Mouse (Mus musculus) colon, adult 2 months (tissue): ENCODE measurements around the gene Whrn. TPM values are rescaled to one million over a fixed set of nuclear protein-coding genes. Genes with fewer than 3 reads are reported as not detected.

Experiments used
- polyA plus RNA-seq: library from polyadenylated mRNA; depleted of rRNA; stranded (reverse); fragments of >200 nt; gene quantifications from 2 replicates; pipeline ENCODE4 v1.2.3, GENCODE M21; 2012; rRNA removed

Gene Whrn
- polyA plus RNA-seq, result 28.9 and 31.8 TPM in 2 replicates

DNA sequence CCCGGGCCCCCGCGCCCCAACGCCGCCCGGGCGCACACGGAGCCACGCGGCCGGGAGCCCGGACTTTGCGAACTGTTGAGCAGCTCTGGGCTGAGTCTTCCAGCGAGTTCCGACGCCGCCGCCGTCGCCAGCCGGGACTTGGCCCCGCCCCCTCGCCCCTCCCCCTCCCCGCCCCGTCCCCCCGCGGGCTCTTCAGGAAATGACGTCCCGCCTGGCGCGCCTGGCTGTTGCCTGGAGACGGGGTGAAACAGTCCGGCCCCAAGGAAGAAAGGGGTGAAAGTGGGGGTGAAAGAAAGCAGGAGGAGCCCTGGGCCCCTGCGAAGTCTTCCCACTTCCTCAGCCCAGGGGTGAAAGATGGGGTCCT is at the start of gene Whrn:
TSS of gene Whrn (minus strand) at position 77 of the 364 bp plus-strand sequence.

DNA sequence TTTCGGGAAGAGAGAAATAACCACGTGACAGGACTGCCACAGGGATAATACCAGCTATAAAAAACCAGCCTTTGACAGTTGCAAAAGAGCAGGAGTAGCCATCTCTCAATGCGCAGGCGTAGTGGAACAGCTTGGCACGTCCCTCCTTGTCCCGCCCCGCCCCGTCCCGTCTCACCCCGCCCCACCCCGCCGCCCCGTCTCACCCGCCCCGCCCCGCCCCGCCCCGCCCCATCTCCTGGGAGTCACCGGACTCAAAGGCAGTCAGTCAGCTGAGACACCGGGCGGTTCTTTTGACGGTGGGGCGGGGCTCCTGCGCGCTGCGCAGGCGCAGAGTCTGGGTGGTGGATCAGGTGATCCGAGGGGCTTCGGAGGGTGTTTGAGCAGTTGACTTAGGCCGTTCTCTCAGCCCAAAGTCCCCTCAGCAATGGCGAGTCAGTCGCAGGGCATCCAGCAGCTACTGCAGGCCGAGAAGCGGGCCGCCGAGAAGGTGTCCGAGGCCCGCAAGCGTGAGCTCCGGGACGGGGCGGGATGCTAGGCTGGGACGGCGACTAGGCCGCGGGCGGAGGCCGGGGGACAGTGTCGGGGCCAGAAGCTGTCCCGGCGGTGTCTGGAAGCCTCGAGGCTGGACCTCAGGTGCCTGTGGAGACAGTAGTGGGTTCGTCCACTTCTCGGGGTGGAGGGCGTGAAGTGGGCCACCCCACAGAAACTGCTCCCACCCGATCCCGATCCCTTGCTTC is 48.9 kb upstream of the Whrn start, which contains the start of gene Atp6v1g1:
TSS of gene Atp6v1g1 (plus strand) at position 279 of the 737 bp plus-strand sequence.

DNA sequence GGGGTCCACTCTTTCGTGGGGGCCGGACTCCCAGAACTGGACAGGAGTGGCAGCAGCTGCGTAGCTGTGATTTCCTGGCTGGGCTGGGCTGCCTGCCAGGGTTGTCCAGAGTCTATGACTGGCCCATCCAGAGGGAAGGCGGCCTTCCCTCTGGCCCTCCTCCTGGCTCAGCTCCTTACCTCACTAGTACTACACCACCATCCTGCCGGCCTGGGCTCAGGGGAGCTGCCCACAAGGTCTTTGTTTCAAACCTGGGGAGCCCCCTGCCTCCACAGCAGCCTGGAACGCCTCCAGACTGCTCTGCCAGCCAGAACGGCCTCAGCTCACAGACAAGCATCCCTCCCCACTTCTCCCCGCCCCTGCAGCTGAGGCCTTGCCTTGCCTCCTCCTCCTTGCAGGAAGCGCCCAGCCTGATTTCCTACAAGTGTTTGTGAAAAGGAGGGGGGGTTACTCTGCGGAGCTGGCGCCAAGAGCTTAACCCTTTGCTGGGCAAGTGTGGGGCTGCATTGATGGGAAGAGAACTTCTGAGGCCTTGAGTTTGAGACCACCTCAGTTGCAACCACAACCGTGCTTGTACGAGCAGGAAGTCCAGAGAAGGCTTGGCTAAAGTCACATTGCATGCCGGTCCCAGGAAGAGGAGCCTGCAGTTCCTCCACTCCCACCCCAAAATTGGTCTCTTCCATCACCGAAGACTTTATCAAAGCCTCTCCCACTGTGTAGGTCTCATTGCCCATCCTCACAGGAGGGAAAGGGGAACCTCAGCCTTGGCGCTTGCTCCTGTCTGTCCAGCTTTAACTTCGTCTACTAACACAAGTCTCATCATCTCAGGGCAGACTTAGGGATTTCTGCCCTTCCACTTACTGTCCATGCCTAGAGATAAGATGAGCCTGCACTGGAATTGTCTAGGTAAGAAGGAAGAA is 92.5 kb downstream of the Whrn start, which contains the start of gene Akna:
TSS of gene Akna (minus strand) at position 315 of the 920 bp plus-strand sequence.

Other genes with a start within 250 kb of the Whrn start
- gene Orm1, start 151.4 kb downstream of the Whrn start, polyA plus RNA-seq, result 0.59 and 0.64 TPM in 2 replicates
- gene Orm3, start 139.8 kb downstream of the Whrn start, polyA plus RNA-seq, result not detected in 2 replicates
- not detected in 2 replicates for gene Orm2, start 133.5 kb downstream of the Whrn start, polyA plus RNA-seq
- 5.4 and 7.6 TPM in 2 replicates for gene Akna, start 92.6 kb downstream of the Whrn start, polyA plus RNA-seq
- gene Atp6v1g1, start 48.8 kb upstream of the Whrn start, polyA plus RNA-seq, result 36.6 and 43.5 TPM in 2 replicates
- gene Tmem268, start 62.8 kb upstream of the Whrn start, polyA plus RNA-seq, result 15.3 and 15.8 TPM in 2 replicates
- not detected in 2 replicates for gene Gm11213, start 109.3 kb upstream of the Whrn start, polyA plus RNA-seq
- gene Tex48, start 126.4 kb upstream of the Whrn start, polyA plus RNA-seq, result not detected in 2 replicates
- gene Gm11214, start 167.4 kb upstream of the Whrn start, polyA plus RNA-seq, result not detected in 2 replicates
- gene Tnfsf15, start 249.1 kb upstream of the Whrn start, polyA plus RNA-seq, result 0.30 and 0.36 TPM in 2 replicates